Mouse (Mus musculus) right cerebral cortex, postnatal 14 days (tissue): ENCODE data around the gene Myt1.
A peak's percentile ranks its signal among the peaks of the same experiment; 100 is the strongest.

Experiments
- DNase-seq: peaks from one replicate; pipeline ENCODE4 v3.0.0; 2022

Myt1 gene

GRCm38 (mm10) chr2:181763006-181763830 is at the start of gene Myt1:
Gene Myt1, plus strand, starts transcription at chr2:181763332.
- DNase-seq: no peak

DNA sequence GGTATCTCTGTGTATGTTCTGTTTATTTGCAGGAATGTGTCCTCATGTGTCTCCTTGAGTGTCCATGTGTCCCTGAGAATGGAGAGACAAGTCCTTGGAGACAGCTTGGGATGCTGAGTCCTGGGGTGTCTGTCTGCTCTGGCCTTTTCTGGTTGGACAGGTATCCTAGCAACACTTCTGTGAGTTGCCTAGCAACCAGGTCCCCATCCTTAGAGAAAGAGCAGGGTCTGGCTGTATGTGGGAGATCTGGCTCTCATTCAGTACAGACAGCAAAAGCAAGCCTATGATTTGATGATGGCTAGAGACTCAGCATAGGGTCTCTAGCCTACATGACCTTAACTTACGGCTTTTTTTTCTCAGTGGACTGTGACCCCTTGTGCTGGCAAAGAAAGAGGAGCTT is 49.4 kb upstream of the Myt1 start:
- no peak for DNase-seq

DNA sequence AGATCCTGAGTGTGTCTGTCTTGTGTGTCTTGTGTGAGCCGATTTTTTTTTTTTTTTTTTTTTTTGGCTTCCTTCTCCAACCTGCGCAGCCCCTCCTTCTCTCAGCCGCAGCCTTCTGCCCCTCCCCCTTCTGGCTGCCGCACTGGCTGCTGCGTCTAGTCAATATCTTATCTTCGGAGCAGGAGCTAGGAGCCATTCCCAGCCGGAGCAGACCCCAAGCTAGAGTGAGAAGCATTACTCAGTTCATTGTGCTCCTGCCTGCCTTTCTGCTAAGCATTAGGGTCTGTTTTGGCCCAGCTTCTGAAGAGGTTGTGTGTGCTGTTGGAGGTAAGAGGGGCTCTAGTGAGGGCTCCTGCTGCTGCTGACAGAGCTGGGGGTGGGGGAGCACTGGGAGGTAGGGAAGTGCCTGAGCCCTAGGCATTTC is 48.2 kb upstream of the Myt1 start, which contains the start of gene Oprl1:
TSS of gene Oprl1 (plus strand) at position 114 of the 424 bp plus-strand sequence.
- peak; percentile 71 for DNase-seq

- DNase-seq: no peak
Measured at GRCm38 (mm10) chr2:181715382-181715781, 47.8 kb upstream of the Myt1 start.

DNA sequence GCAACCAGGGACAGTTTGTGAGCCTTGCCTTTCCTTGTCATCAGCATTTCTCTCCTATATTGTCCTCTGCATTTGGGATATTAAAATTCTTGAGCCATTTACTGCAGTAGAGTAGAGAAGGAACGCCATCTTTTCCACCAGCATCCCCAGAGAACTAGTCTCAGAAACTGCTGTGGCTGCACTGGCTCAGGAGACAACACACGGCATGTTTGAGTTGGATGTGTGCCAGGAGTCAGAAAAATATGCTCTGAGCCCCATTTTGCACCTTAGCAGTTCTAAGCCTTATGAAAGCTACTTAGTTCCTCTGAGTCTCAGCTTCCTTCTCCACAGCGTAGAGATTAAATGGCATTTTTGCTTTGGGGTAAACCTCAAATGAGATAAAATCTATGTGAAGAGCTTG is 46.1 kb upstream of the Myt1 start:
- no peak for DNase-seq

- DNase-seq: no peak
Measured at GRCm38 (mm10) chr2:181720061-181720460, 43.1 kb upstream of the Myt1 start.

DNA sequence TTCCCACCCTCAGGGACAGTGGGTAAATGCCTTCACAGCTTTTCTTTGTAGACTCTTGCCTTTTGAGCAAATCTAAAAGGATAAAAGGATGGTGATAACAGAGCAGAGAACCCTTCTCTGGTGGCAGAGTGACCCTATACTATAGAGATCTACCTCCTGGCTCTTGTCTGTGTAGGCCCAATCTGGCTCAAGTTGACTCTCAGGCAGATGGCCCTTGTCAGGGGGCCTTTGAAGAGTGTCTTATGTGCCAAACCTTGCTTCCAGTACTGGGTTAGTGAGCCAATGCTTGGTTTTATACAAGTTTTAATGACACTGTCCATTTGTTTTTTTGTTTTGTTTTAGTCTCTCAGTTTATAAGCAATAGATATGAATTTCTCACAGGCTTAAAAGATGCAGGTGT is 41.9 kb upstream of the Myt1 start:
- no peak for DNase-seq

DNA sequence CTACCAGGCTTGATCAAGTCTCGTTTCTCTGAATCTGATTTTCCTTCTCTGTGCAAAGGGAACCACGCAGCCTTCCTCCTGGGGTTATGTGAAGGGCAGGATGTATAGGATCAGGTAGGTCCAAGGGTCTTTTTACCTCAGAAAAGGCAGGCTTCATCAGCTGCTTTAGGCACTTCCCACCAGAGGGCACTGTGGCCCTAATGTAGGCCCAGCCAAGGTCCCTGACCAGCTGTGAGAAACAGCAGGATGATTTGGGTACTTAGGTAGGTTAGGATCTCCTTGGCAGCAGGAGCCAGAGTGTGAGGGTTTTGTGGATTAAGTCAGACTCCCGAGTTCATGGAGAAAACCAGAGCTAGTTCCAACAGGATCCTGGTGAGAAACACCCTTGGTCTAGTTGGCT is 40.9 kb upstream of the Myt1 start:
- DNase-seq: peak; percentile 37

DNA sequence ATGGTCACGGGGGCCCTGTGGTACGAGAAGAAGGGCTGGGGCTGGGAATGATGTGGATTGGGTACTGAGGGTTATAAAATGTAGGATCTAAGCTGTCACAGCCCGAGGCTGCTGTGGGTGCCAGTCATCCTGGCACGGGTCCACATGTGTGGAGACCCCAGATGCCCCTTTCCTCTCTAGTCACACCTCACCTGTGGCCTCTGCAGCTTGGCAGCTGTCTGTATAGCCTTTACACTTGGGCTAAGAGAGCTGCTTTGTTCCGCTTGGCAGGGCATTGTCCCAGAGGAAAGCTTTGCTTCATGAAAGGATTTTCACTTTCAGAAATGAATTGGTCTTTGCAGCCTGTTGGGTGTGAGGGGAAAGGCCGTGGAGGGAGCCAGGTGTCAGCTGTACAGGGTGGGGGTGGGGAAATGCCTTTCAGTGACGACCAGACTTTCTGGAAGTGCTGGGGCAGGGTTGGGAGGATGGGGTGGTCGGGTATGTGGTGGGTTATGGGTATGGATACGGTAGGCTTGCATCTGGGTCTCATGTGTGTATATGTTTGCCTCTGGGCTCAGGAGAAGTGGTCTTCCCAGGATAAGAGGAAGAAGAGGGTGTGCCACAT is 35.4 kb upstream of the Myt1 start:
- no peak for DNase-seq

GRCm38 (mm10) chr2:181730051-181730450 is 33.1 kb upstream of the Myt1 start:
- DNase-seq: no peak

DNA sequence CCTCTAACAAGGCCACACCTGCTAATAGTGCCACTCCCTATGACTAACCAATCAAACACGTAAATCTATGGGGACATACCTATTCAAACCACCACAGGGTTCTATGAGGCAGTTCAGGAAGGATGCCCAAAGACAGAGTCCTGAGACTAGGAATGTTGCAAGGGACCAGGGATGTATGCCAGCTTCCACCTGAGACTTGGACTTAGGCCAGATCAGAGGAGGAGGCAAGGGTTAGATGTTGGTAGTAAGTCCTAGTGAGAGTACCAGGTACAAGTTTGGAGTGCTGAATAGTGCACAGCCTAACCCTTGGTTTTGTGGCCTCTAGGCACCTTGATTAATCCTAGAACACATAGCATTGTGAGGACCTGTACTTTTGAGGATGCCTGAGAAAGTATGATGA is 10.5 kb upstream of the Myt1 start:
- DNase-seq: no peak

GRCm38 (mm10) chr2:181758147-181758725 is 4.9 kb upstream of the Myt1 start:
- DNase-seq: no peak

- DNase-seq: peak; percentile 47
Measured at GRCm38 (mm10) chr2:181759041-181759440, 4.1 kb upstream of the Myt1 start.

GRCm38 (mm10) chr2:181763886-181764527 is 875 bp downstream of the Myt1 start:
- DNase-seq: no peak

DNA sequence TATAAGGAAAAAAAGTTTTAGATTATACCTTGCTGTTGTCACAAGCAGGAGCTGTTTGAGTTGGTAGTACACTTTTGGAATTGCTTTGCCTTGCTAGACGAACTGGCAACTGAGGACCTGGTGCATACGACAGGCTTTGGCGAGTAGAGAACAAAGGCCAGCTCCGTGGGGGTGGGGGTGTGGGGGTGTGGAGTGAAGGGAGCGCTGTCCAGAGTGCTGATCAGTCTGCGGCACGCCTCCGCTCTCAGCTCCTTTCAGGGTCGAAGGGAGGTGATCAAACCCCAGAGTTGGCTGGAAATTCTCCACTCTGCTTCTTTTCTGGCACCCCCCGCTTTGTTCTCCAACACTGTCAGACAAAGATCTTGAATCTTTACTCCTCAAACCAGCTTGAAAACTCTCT is 1.5 kb downstream of the Myt1 start:
- peak; percentile 35 for DNase-seq

DNA sequence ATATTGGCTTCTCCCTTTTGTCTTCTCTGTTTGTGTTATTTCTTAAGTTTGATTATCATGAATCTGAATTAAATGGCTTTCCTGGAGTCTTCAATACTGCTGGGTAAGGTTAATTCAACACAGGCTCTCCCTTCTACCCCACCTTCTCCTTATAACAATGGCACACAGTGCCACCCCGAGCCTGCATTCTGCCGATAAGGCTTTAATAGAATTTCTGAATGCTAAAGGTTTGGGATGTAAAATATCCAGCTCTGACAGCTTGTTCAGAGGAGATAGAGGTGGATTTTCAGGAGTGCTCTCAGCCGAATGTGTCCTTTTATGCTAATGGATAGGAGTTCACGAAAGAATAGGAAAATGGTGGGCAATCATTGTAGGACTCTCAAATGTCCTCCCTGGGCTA is 2.1 kb downstream of the Myt1 start:
- no peak for DNase-seq

DNA sequence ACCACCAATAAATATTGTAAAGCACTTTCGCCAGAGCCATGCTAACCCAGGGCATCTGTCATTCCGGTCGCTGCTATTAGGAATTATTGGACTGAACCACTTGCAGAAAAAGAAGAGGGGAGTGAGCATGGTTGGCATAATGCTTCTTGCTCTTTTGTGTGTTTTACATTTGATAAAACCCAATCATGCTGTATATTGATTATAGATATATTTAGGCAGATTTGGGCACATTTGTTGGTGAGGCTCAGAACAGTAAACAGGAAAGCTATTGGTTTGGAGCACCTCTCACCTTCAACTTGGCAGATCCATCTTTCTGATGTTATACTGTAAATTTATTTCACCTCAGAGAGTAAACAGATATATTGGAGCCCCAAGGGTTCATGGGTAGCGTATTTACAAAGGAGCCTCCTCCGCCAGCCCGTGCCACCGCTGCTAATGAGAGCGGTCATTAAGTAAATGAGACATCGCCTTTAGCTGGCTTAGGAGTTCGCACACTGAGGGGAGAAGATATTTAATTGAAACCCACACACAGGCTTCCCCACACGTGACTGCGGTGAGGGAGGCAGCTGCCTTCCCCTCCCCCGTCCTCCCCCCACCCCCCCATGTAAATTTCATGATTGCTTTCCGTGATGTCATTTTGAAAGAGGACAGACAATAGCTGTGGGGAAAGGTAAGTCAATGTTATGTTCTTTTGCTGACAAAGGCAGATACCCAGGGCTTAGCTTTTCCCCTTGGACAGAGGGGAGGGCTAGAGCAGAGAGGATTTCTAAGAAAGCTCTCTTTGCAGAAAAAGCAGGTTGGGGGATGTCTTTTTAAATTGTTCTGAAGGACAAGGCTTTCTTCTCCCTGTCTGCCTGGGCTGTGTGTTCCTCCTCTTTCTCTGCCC is 3.8 kb downstream of the Myt1 start:
- no peak for DNase-seq

GRCm38 (mm10) chr2:181768451-181768850 is 5.3 kb downstream of the Myt1 start:
- DNase-seq: no peak

DNA sequence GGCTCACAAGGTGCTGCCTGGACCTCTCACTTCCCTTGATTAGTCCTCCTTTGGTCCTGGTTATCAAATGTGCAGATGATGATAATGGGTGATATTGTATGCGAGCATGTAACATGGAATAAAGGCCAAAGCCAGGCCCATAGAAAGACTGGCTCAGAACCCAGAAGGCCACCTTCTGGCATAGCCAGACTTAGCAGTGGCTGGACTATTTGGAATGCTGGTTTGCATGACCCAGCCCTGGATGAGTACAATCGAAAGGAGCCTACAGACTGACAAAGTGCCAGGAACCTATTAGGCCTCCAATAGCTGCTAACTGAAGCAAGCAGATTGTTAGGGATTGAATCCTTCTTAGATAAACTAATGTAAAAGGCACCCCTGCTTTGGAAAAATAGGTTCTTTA is 6.3 kb downstream of the Myt1 start:
- DNase-seq: no peak

GRCm38 (mm10) chr2:181773203-181773602 is 10.1 kb downstream of the Myt1 start:
- no peak for DNase-seq

- DNase-seq: no peak
Measured at GRCm38 (mm10) chr2:181775786-181776185, 12.7 kb downstream of the Myt1 start.

- DNase-seq: no peak
Measured at GRCm38 (mm10) chr2:181777715-181778114, 14.6 kb downstream of the Myt1 start.

GRCm38 (mm10) chr2:181781421-181781820 is 18.3 kb downstream of the Myt1 start:
- DNase-seq: no peak
